Mouse (Mus musculus) MEL (cell line): ENCODE measurements around the gene Vps51. TPM values are rescaled to one million over a fixed set of nuclear protein-coding genes. Genes with fewer than 3 reads are reported as not detected.

Experiments used
- DNase-seq: peaks from one replicate; pipeline ENCODE4 v3.0.0; 2011; ENCODE audit warnings: low read depth, low spot score
- H3K27ac ChIP-seq: 2 replicates; pipeline ENCODE4 v1.5.1; 2012; ENCODE audit warnings: low read depth, mild to moderate bottlenecking, control low read depth, low read length, moderate library complexity; ENCODE audit not compliant: control insufficient read depth
- H3K27me3 ChIP-seq, 2 experiments: fragments of 150-350 bp in 1 of 2; sonication (generic) in 1 of 2; 2 replicates each; pipeline ENCODE4 v1.6.1; 2012; ENCODE audit warnings: low read length in 2 of 2, mild to moderate bottlenecking in 2 of 2, improper control_type of control experiment in 1 of 2, moderate library complexity in 1 of 2; ENCODE audit not compliant: insufficient read depth in 2 of 2, control insufficient read depth in 1 of 2
- H3K36me3 ChIP-seq, 2 experiments: 2 replicates each; pipeline ENCODE4 v1.6.1; 2012 to 2014; ENCODE audit warnings: low read length in 2 of 2, improper control_type of control experiment in 1 of 2, inconsistent platforms in 1 of 2, mild to moderate bottlenecking in 1 of 2; ENCODE audit not compliant: insufficient read depth in 2 of 2, control insufficient read depth in 1 of 2
- H3K4me1 ChIP-seq, 2 experiments: fragments of 150-350 bp in 1 of 2; sonication (generic) in 1 of 2; 2 replicates each; pipeline ENCODE4 v1.6.1; 2012; ENCODE audit warnings: low read length in 2 of 2, improper control_type of control experiment in 1 of 2, mild to moderate bottlenecking in 1 of 2; ENCODE audit not compliant: insufficient read depth in 2 of 2, control insufficient read depth in 1 of 2
- H3K4me3 ChIP-seq, 2 experiments: fragments of 150-350 bp in 1 of 2; sonication (generic) in 1 of 2; 2 replicates each; pipeline ENCODE4 v1.5.1; 2012; ENCODE audit warnings: low read depth in 2 of 2, low read length in 2 of 2, mild to moderate bottlenecking in 2 of 2, moderate library complexity in 2 of 2, control low read depth in 1 of 2, improper control_type of control experiment in 1 of 2; ENCODE audit not compliant: control insufficient read depth in 1 of 2, insufficient read depth in 1 of 2
- H3K79me2 ChIP-seq: 2 replicates; pipeline ENCODE4 v1.6.1; 2012; ENCODE audit warnings: mild to moderate bottlenecking, low read length, moderate library complexity; ENCODE audit not compliant: control insufficient read depth, poor library complexity, insufficient read depth
- H3K9ac ChIP-seq: 2 replicates; pipeline ENCODE4 v1.6.1; 2012; ENCODE audit warnings: low read depth, mild to moderate bottlenecking, control low read depth, low read length, moderate library complexity; ENCODE audit not compliant: control insufficient read depth, poor library complexity, severe bottlenecking
- H3K9me3 ChIP-seq: fragments of 150-350 bp; sonication (generic); replicated peaks from 2 replicates; pipeline ENCODE4 v1.6.1; 2012; ENCODE audit warnings: mild to moderate bottlenecking, low read length, improper control_type of control experiment, moderate library complexity; ENCODE audit not compliant: insufficient read depth
- CHD1 ChIP-seq: IDR thresholded peaks from 2 replicates; pipeline ENCODE4 v1.6.1; 2012; ENCODE audit warnings: low read depth, mild to moderate bottlenecking, inconsistent platforms, low read length, improper control_type of control experiment
- ELF1 ChIP-seq: IDR thresholded peaks from 2 replicates; pipeline ENCODE4 v1.6.1; 2014; ENCODE audit warnings: low read depth, mild to moderate bottlenecking, inconsistent platforms, low read length, improper control_type of control experiment, moderate library complexity
- EP300 ChIP-seq, 2 experiments: IDR thresholded peaks; 2 replicates each; pipeline ENCODE4 v1.6.1; 2011; ENCODE audit warnings: improper control_type of control experiment in 2 of 2, low read length in 2 of 2, low read depth in 1 of 2, mild to moderate bottlenecking in 1 of 2
- GATA1 ChIP-seq: IDR thresholded peaks from 2 replicates; pipeline ENCODE4 v1.6.1; 2011; ENCODE audit warnings: low read depth, low read length, improper control_type of control experiment
- HCFC1 ChIP-seq: IDR thresholded peaks from 2 replicates; pipeline ENCODE4 v1.6.1; 2012; ENCODE audit warnings: low read depth, mild to moderate bottlenecking, inconsistent platforms, low read length, improper control_type of control experiment, moderate library complexity
- MYB ChIP-seq: IDR thresholded peaks from 2 replicates; pipeline ENCODE4 v1.6.1; 2011; ENCODE audit warnings: mild to moderate bottlenecking, low read depth, low read length, improper control_type of control experiment
- POLR2A ChIP-seq, 2 experiments: IDR thresholded peaks; 2 replicates each; pipeline ENCODE4 v1.6.1; 2011 to 2012; ENCODE audit warnings: low read length in 2 of 2, mild to moderate bottlenecking in 2 of 2, control low read depth in 1 of 2, improper control_type of control experiment in 1 of 2, low read depth in 1 of 2, moderate library complexity in 1 of 2; ENCODE audit not compliant: control insufficient read depth in 1 of 2, insufficient read depth in 1 of 2, poor library complexity in 1 of 2
- POLR2AphosphoS5 ChIP-seq: IDR thresholded peaks from 2 replicates; pipeline ENCODE4 v1.6.1; 2012; ENCODE audit warnings: low read depth, borderline replicate concordance, mild to moderate bottlenecking, inconsistent platforms, low read length, moderate library complexity, mixed read lengths
- RAD21 ChIP-seq: IDR thresholded peaks from 2 replicates; pipeline ENCODE4 v1.6.1; 2011; ENCODE audit warnings: mild to moderate bottlenecking, low read depth, low read length, improper control_type of control experiment
- RCOR1 ChIP-seq: IDR thresholded peaks from 2 replicates; pipeline ENCODE4 v1.6.1; 2012; ENCODE audit warnings: low read depth, mild to moderate bottlenecking, inconsistent platforms, low read length, improper control_type of control experiment
- TCF12 ChIP-seq: IDR thresholded peaks from 2 replicates; pipeline ENCODE4 v1.6.1; 2014; ENCODE audit warnings: low read depth, mild to moderate bottlenecking, inconsistent platforms, low read length, improper control_type of control experiment, moderate library complexity
- ZMIZ1 ChIP-seq: IDR thresholded peaks from 2 replicates; pipeline ENCODE4 v1.6.1; 2012; ENCODE audit warnings: low read depth, mild to moderate bottlenecking, inconsistent platforms, low read length, improper control_type of control experiment, moderate library complexity
- ZNF384 ChIP-seq: IDR thresholded peaks from 2 replicates; pipeline ENCODE4 v1.6.1; 2012; ENCODE audit warnings: low read depth, mild to moderate bottlenecking, inconsistent platforms, low read length, improper control_type of control experiment
- polyA plus RNA-seq, 2 experiments: library from polyadenylated mRNA; stranded (reverse) in 1 of 2; unstranded in 1 of 2; fragments of >175 nt in 1 of 2; fragments of >200 nt in 1 of 2; gene quantifications; 2 replicates each; pipeline versions ENCODE4 v1.2.1 to v1.2.4; 2012; ENCODE audit warnings: low replicate concordance in 2 of 2, low read depth in 1 of 2; ENCODE audit not compliant: insufficient read length in 2 of 2, insufficient read depth in 1 of 2, missing spikeins in 1 of 2
- total RNA-seq: library from RNA; depleted of rRNA; stranded (reverse); fragments of 300-350 nt; gene quantifications from 2 replicates; pipeline ENCODE4 v1.2.3, GENCODE M21; 2012

Vps51 gene
- total and polyA plus RNA-seq, 3 experiments: 29.4 to 60.5 TPM; not detected in 1

GRCm38 (mm10) chr19:6035966-6036585 is 41.0 kb downstream of the Vps51 start:
- no peaks in the 10 kb centered on the region for H3K79me2 ChIP-seq
- TF ChIP-seq MYB (no peak), HCFC1 (no peak), ELF1 (no peak), CHD1 (no peak), ZNF384 (no peak), GATA1 (no peak), POLR2AphosphoS5 (no peak), RAD21 (no peak)

GRCm38 (mm10) chr19:6030520-6031280 is 46.3 kb downstream of the Vps51 start:
- Histone ChIP-seq H3K9me3 (no peaks in the 10 kb centered on the region), H3K4me3 (no peak overlapping the region), H3K9ac (no peak overlapping the region), H3K27me3 (peaks cover 2% of the 10 kb centered on the region in 2 experiments; a peak in 2 of 4 replicates), H3K79me2 (no peaks in the 10 kb centered on the region), H3K27ac (no peak overlapping the region), H3K36me3 (peaks cover 0 to 4% of the 10 kb centered on the region in 2 experiments; a peak in 1 of 4 replicates), H3K4me1 (peaks cover 0 to 10% of the 10 kb centered on the region in 2 experiments; a peak in 3 of 4 replicates)
- peak; percentile 40 for DNase-seq
- no peak for TF ChIP-seq ZMIZ1
- TF ChIP-seq EP300 (IDR thresholded peaks at IDR 0.05; ENCODE audit: low read depth in 1 of 2, low read length in 2 of 2): peak in 1 of 2 experiments; percentile 56; a peak in 2 of 4 replicates
- peak; percentile 86 for TF ChIP-seq RCOR1
- 0 out of 2 replicates have a peak, but pooled peaks have one; percentile 9 for TF ChIP-seq ZNF384
- peak; percentile 25; the same call in 1 of the 2 replicates for TF ChIP-seq TCF12
- no peak for TF ChIP-seq POLR2A (IDR thresholded peaks at IDR 0.05; ENCODE audit: control insufficient read depth in 1 of 2, insufficient read depth in 1 of 2, low read depth in 1 of 2, low read length in 2 of 2, poor library complexity in 1 of 2)

More at GRCm38 (mm10) chr19:6035966-6036585, 41.0 kb downstream of the Vps51 start:
- DNase-seq: no peak
- Histone ChIP-seq H3K4me3 (no peak overlapping the region), H3K27ac (no peak overlapping the region), H3K36me3 (peaks cover 0 to 3% of the 10 kb centered on the region in 2 experiments; a peak in 2 of 4 replicates), H3K27me3 (no peaks in the 10 kb centered on the region; a peak in 1 of 4 replicates), H3K9ac (no peak overlapping the region), H3K4me1 (peaks cover 0 to 3% of the 10 kb centered on the region in 2 experiments; a peak in 3 of 4 replicates), H3K9me3 (no peaks in the 10 kb centered on the region)
